Mouse (Mus musculus) lung, postnatal 0 days (tissue): ENCODE measurements around the gene Dapp1.

Experiments used
- CTCF ChIP-seq: IDR thresholded peaks from 2 replicates; pipeline ENCODE4 v1.5.1; 2016; ENCODE audit warnings: antibody characterized with exemption, mild to moderate bottlenecking
- EP300 ChIP-seq: IDR thresholded peaks from 2 replicates; pipeline ENCODE4 v1.6.1; 2016; ENCODE audit warnings: antibody characterized with exemption, mild to moderate bottlenecking, control low read depth

DNA sequence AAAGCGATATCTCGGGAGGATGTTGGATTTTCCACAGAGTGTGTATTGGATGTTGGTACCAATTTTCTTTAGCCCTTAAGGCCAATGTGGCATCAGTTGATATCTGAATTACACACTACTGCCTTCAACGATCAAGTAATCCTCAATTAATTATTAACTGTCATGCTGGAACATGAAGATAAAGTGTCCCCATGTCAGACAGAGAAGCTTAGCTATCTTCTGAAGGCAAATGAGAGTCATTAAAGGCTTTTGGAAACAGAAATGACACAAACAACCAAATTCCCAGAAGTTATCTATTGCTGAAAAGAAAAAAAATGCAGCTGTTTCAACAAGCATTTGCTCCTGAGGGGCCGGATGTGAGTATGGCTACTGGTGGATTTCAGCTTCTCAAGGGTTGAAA, 40.7 kb upstream of the Dapp1 start:
- TF ChIP-seq CTCF, result no peak
- TF ChIP-seq EP300, result no peak
